Mouse (Mus musculus): ENCODE results near the gene Muc3.

Gene Muc3

GRCm38 (mm10) chr5:137096037-137096436, 53.1 kb downstream of the Muc3 start:
- CTCF ChIA-PET, result no interaction called here

- CTCF ChIA-PET, result no interaction called here
These were observed 54.0 kb downstream of the Muc3 start for GRCm38 (mm10) chr5:137095135-137095534.

- CTCF ChIA-PET, result interaction anchor here (0.7 kb wide), 1 partner anchor 1162 kb away, joined by 3 read pairs; no protein-coding TSS in a partner anchor
These were observed 55.4 kb downstream of the Muc3 start for GRCm38 (mm10) chr5:137093720-137094119.

- CTCF ChIA-PET, result no interaction called here
These were observed 57.6 kb downstream of the Muc3 start for GRCm38 (mm10) chr5:137091560-137091959.

GRCm38 (mm10) chr5:137090870-137091269, 58.3 kb downstream of the Muc3 start:
- CTCF ChIA-PET, result no interaction called here

GRCm38 (mm10) chr5:137087410-137087809, 61.7 kb downstream of the Muc3 start:
- CTCF ChIA-PET, result no interaction called here

GRCm38 (mm10) chr5:137085731-137086130, 63.4 kb downstream of the Muc3 start:
- CTCF ChIA-PET, result no interaction called here

GRCm38 (mm10) chr5:137085021-137085420, 64.1 kb downstream of the Muc3 start:
- CTCF ChIA-PET, result interaction anchor here (0.6 kb wide), 1 partner anchor 1017 kb away, joined by 3 read pairs; no protein-coding TSS in a partner anchor

Measured in spleen, embryonic (tissue).